Mouse (Mus musculus) CD4-positive helper T cell, adult 2 months (primary cell): ENCODE data around the gene Gm14327.
"Not testable (repeated sequence)": the region's sequence is repeated elsewhere in the genome, so short reads cannot be mapped to it uniquely, and the experiment has no call there.

Source experiments
- DNase-seq: peaks from one replicate; pipeline ENCODE4 v3.0.0-alpha.2; 2012; ENCODE audit warnings: low read depth, missing footprints, low spot score

The Gm14327 gene

GRCm38 (mm10) chr2:177897046-177897578 lies at the start of gene Gm14327:
Gm14327 (plus strand) TSS chr2:177897096.
- not testable (repeated sequence) for DNase-seq

GRCm38 (mm10) chr2:177862254-177862653 lies 34.6 kb upstream of the Gm14327 start:
- not testable (repeated sequence) for DNase-seq

- DNase-seq, result not testable (repeated sequence)
Observed at GRCm38 (mm10) chr2:177887743-177888142, 9.2 kb upstream of the Gm14327 start.

GRCm38 (mm10) chr2:177898171-177898570 lies 1.3 kb downstream of the Gm14327 start:
- DNase-seq, result not testable (repeated sequence)

- DNase-seq, result not testable (repeated sequence)
Observed at GRCm38 (mm10) chr2:177903276-177903675, 6.4 kb downstream of the Gm14327 start.

GRCm38 (mm10) chr2:177925563-177926103 lies 28.7 kb downstream of the Gm14327 start, which contains the start of gene Zfp972:
Zfp972 (minus strand) TSS chr2:177925613.
- peak; percentile 2 for DNase-seq
